Mouse (Mus musculus) megakaryocyte, adult 5-6 weeks (primary cell): Measurements from ENCODE around the gene Phf20. TPM values are rescaled to one million over a fixed set of nuclear protein-coding genes. Genes with fewer than 3 reads are reported as not detected.

ENCODE experiments used
- ATAC-seq: 2 replicates; pipeline ENCODE4 v1.8.0; 2016; ENCODE audit warnings: mild to moderate bottlenecking, inconsistent platforms; ENCODE audit not compliant: poor library complexity, severe bottlenecking
- total RNA-seq, 2 experiments: library from RNA; stranded (forward) in 1 of 2; stranded (reverse) in 1 of 2; fragments of 153-499, 151-499 nt in 1 of 2; fragments of 221-1000, 200-1000 nt in 1 of 2; gene quantifications; 2 replicates each; pipeline versions ENCODE4 v1.2.3 to v1.2.4; 2015 to 2017

Phf20 gene
- total RNA-seq, 2 experiments from 2014 or later, result 27.1 to 34.6 TPM

- ATAC-seq, result no peak
Observed at GRCm38 (mm10) chr2:156260968-156261367, 64.7 kb downstream of the Phf20 start.

- ATAC-seq, result no peak
Observed at GRCm38 (mm10) chr2:156263204-156263893, 67.1 kb downstream of the Phf20 start.

- no peak for ATAC-seq
Observed at GRCm38 (mm10) chr2:156267636-156268035, 71.4 kb downstream of the Phf20 start.

- ATAC-seq, result no peak
Observed at GRCm38 (mm10) chr2:156272553-156272952, 76.3 kb downstream of the Phf20 start.

GRCm38 (mm10) chr2:156278226-156279017, 82.2 kb downstream of the Phf20 start:
- peak; percentile 93 for ATAC-seq

- no peak for ATAC-seq
Observed at GRCm38 (mm10) chr2:156281227-156281626, 85.0 kb downstream of the Phf20 start.

- no peak for ATAC-seq
Observed at GRCm38 (mm10) chr2:156285161-156285560, 88.9 kb downstream of the Phf20 start.

GRCm38 (mm10) chr2:156286733-156287132, 90.5 kb downstream of the Phf20 start:
- no peak for ATAC-seq

GRCm38 (mm10) chr2:156288222-156288621, 92.0 kb downstream of the Phf20 start:
- ATAC-seq, result no peak

GRCm38 (mm10) chr2:156289552-156290160, 93.4 kb downstream of the Phf20 start:
- no peak for ATAC-seq

- no peak for ATAC-seq
Observed at GRCm38 (mm10) chr2:156291998-156292397, 95.7 kb downstream of the Phf20 start.

GRCm38 (mm10) chr2:156295601-156296063, 99.4 kb downstream of the Phf20 start:
- ATAC-seq, result peak; percentile 62

GRCm38 (mm10) chr2:156296190-156296589, 99.9 kb downstream of the Phf20 start:
- no peak for ATAC-seq

- ATAC-seq, result no peak
Observed at GRCm38 (mm10) chr2:156297653-156298052, 101.4 kb downstream of the Phf20 start.

GRCm38 (mm10) chr2:156298458-156298857, 102.2 kb downstream of the Phf20 start:
- no peak for ATAC-seq

GRCm38 (mm10) chr2:156302063-156302462, 105.8 kb downstream of the Phf20 start:
- ATAC-seq, result no peak

- no peak for ATAC-seq
Observed at GRCm38 (mm10) chr2:156304351-156304750, 108.1 kb downstream of the Phf20 start.

GRCm38 (mm10) chr2:156305818-156306217, 109.6 kb downstream of the Phf20 start:
- peak; percentile 87 for ATAC-seq

- ATAC-seq, result no peak
Observed at GRCm38 (mm10) chr2:156307261-156307660, 111.0 kb downstream of the Phf20 start.

GRCm38 (mm10) chr2:156309948-156310347, 113.7 kb downstream of the Phf20 start:
- no peak for ATAC-seq

- ATAC-seq, result no peak
Observed at GRCm38 (mm10) chr2:156310455-156310854, 114.2 kb downstream of the Phf20 start.

- no peak for ATAC-seq
Observed at GRCm38 (mm10) chr2:156310945-156311344, 114.7 kb downstream of the Phf20 start.
